Mouse (Mus musculus) heart, postnatal 25 days (tissue): Measurements from ENCODE around the gene Prr15l. TPM values are rescaled to one million over a fixed set of nuclear protein-coding genes. Genes with fewer than 3 reads are reported as not detected.

ENCODE experiments used
- DNase-seq: peaks from one replicate; pipeline ENCODE4 v3.0.0; 2022; ENCODE audit warnings: low spot score
- intact Hi-C: fragments of 180-260 bp; cut with DNase I; formaldehyde crosslinking; loops from one replicate; pipeline ENCODE4 v1.15.1; 2025
- total RNA-seq, 2 experiments: library from RNA; stranded (reverse); gene quantifications; 2 replicates each; pipeline ENCODE4 v1.2.3; 2021

Prr15l gene
- total RNA-seq, 2 experiments from 2014 or later, result 1.7 to 2.3 TPM

- no peak for DNase-seq
- intact Hi-C loops, result no loop called here
Observed at GRCm38 (mm10) chr11:96973426-96973964, 45.6 kb downstream of the Prr15l start.

GRCm38 (mm10) chr11:96974813-96975212, 46.9 kb downstream of the Prr15l start:
- intact Hi-C loops, result no loop called here
- DNase-seq, result no peak

GRCm38 (mm10) chr11:96975511-96976378, 47.8 kb downstream of the Prr15l start:
- DNase-seq, result no peak
- intact Hi-C loops, result no loop called here

- intact Hi-C loops, result no loop called here
- DNase-seq, result no peak
Observed at GRCm38 (mm10) chr11:96976379-96976687, 48.4 kb downstream of the Prr15l start.

GRCm38 (mm10) chr11:96976911-96977591, 49.1 kb downstream of the Prr15l start:
- peak; percentile 83 for DNase-seq
- intact Hi-C loops, result no loop called here

- intact Hi-C loops, result no loop called here
Observed at GRCm38 (mm10) chr11:96977606-96978400, 49.9 kb downstream of the Prr15l start.

GRCm38 (mm10) chr11:96978401-96979246, 50.7 kb downstream of the Prr15l start:
- DNase-seq, result no peak
- intact Hi-C loops, result no loop called here

More at GRCm38 (mm10) chr11:96977606-96978400, 49.9 kb downstream of the Prr15l start:
- peak; percentile 100 for DNase-seq

GRCm38 (mm10) chr11:96979329-96979728, 51.4 kb downstream of the Prr15l start:
- intact Hi-C loops, result no loop called here

GRCm38 (mm10) chr11:96980021-96980420, 52.1 kb downstream of the Prr15l start:
- DNase-seq, result no peak
- intact Hi-C loops, result loop anchor here (5.0 kb wide), 1 partner anchor 202 kb away; no protein-coding TSS in a partner anchor

More at GRCm38 (mm10) chr11:96979329-96979728, 51.4 kb downstream of the Prr15l start:
- no peak for DNase-seq

GRCm38 (mm10) chr11:96981461-96981860, 53.6 kb downstream of the Prr15l start:
- intact Hi-C loops, result loop anchor here (5.0 kb wide), 1 partner anchor 201 kb away; no protein-coding TSS in a partner anchor
- DNase-seq, result no peak

- intact Hi-C loops, result loop anchor here (1.0 to 5.0 kb wide), 2 partner anchors 41 to 200 kb away; no protein-coding TSS in a partner anchor
Observed at GRCm38 (mm10) chr11:96982355-96982754, 54.5 kb downstream of the Prr15l start.

GRCm38 (mm10) chr11:96982859-96983258, 55.0 kb downstream of the Prr15l start, which contains the start of gene Sp2:
TSS of gene Sp2 (minus strand) at chr11:96982959.
- intact Hi-C loops, result loop anchor here (1.0 to 5.0 kb wide), 2 partner anchors 40 to 199 kb away; no protein-coding TSS in a partner anchor
- no peak for DNase-seq

More at GRCm38 (mm10) chr11:96982355-96982754, 54.5 kb downstream of the Prr15l start:
- peak; percentile 49 for DNase-seq

- intact Hi-C loops, result loop anchor here (5.0 kb wide), 1 partner anchor 197 kb away; no protein-coding TSS in a partner anchor
- DNase-seq, result no peak
Observed at GRCm38 (mm10) chr11:96984903-96985302, 57.0 kb downstream of the Prr15l start.

- DNase-seq, result no peak
- intact Hi-C loops, result no loop called here
Observed at GRCm38 (mm10) chr11:96986463-96986862, 58.6 kb downstream of the Prr15l start.

Other genes starting within 250 kb of the Prr15l start
- 10 to 100 TPM; 12.1 to 13.4 TPM for gene Snx11, start 150.5 kb upstream of the Prr15l start, total RNA-seq
- gene Cbx1, start 139.0 kb upstream of the Prr15l start, total RNA-seq, result 10 to 100 TPM; 36.6 to 39.0 TPM
- gene Nfe2l1, start 98.1 kb upstream of the Prr15l start, total RNA-seq, result 100 to 1,000 TPM; 346 to 370 TPM
- gene Copz2, start 78.2 kb upstream of the Prr15l start, total RNA-seq, result 10 to 100 TPM; 33.4 to 37.5 TPM
- gene Cdk5rap3, start 11.6 kb upstream of the Prr15l start, total RNA-seq, result 10 to 100 TPM; 21.6 to 23.2 TPM
- 10 to 100 TPM; 11.3 to 12.9 TPM for gene Pnpo, start 15.9 kb downstream of the Prr15l start, total RNA-seq
- 10 to 100 TPM in 1 of 2 experiments, 1 to 10 TPM in 1; 9.8 to 11.6 TPM for gene Sp2, start 54.9 kb downstream of the Prr15l start, total RNA-seq
- under 1 TPM; 0.11 to 0.29 TPM for gene Sp6, start 85.3 kb downstream of the Prr15l start, total RNA-seq
- 10 to 100 TPM; 11.9 to 13.2 TPM for gene Scrn2, start 101.8 kb downstream of the Prr15l start, total RNA-seq
- gene Lrrc46, start 113.3 kb downstream of the Prr15l start, total RNA-seq, result under 1 TPM in 1 of 2 experiments, not detected in 1; 0.50 TPM
- 10 to 100 TPM; 81.0 to 85.2 TPM for gene Mrpl10, start 113.5 kb downstream of the Prr15l start, total RNA-seq
- 1 to 10 TPM; 5.1 to 5.5 TPM for gene Osbpl7, start 122.5 kb downstream of the Prr15l start, total RNA-seq
- gene Tbx21, start 187.2 kb downstream of the Prr15l start, total RNA-seq, result not detected
- 10 to 100 TPM; 13.3 to 16.7 TPM for gene Tbkbp1, start 223.4 kb downstream of the Prr15l start, total RNA-seq